Mouse (Mus musculus) hindlimb bud, embryonic 11.5 days (tissue): Measurements from ENCODE around the gene Fam184a.
A peak's percentile ranks its signal among the peaks of the same experiment; 100 is the strongest.
"Not testable (repeated sequence)": the region's sequence is repeated elsewhere in the genome, so short reads cannot be mapped to it uniquely, and the experiment has no call there.

ENCODE experiments used
- DNase-seq: peaks from one replicate; pipeline ENCODE4 v3.0.0-alpha.2; 2012; ENCODE audit warnings: low read depth, low spot score; ENCODE audit errors: extremely low spot score

Gene Fam184a

GRCm38 (mm10) chr10:53691263-53691662, 59.7 kb downstream of the Fam184a start:
- DNase-seq, result no peak

DNA sequence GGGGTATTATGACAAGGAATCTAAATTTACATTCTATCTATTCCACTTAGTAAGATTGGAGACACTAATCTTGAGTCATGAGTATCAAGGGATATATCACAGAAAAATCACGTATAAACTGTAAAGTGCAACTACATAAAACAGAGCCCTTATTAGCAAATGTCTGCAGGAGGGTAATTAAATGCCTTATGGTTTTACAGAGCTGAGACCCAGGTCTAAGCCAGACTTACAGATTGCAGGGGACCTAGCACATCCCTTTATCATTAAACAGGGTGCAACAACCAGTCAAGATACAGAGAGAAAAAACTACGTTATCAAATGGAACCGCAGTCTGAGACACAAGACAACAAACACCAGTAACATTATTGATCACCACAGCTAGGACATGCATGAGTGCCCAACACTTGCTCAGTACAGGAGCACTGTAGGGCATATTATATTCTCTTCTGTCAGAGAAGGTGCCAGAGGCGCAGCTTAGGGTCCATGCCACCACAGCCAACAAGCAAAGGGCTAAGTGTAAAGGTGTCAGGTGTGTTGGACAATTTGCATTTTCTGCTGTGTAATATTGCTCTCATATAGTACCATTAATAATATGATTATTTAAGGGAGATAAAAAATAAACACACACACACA, 61.9 kb downstream of the Fam184a start:
- DNase-seq, result no peak

GRCm38 (mm10) chr10:53688533-53688932, 62.4 kb downstream of the Fam184a start:
- no peak for DNase-seq

DNA sequence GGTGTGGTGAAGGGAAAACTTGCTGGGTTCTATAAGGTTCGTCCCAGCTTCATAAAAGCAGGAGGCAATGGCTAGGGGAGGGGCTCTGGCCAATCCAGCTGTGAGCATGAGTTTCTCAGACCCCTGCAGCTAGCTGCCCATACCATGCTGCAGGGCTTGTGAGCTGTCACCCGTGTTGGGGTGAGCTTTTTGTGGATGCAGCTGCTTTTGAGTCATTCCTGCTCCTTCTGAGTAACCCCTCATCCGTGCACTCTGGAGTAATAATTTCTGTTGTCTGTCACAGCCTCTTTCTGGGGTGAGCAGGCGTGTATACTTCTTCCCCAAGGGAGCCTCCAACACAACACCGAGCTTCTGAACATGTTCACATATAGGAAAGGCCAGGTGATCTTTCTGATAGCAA, 63.0 kb downstream of the Fam184a start:
- no peak for DNase-seq

DNA sequence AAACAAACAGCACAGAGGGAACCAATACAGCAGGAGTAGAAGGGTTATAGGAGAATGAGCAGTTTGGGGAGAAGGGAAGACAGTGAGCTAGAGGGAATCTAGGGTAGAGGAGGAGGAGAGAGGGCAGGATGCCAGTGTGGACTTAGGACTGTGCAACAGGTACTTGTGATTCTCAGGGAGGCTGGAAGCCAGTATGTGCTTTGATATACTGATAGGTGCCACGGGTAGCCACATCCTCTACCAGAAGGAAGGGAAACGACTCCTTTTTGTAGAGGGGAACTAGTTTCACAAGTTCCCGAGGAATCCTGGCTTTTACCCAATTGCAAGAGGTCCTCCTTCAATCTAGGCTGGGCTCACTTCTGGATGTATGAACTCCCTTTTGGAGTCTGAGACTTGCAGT, 65.1 kb downstream of the Fam184a start:
- no peak for DNase-seq

GRCm38 (mm10) chr10:53683226-53683625, 67.7 kb downstream of the Fam184a start:
- DNase-seq, result no peak

GRCm38 (mm10) chr10:53679690-53680557, 71.0 kb downstream of the Fam184a start:
- no peak for DNase-seq

DNA sequence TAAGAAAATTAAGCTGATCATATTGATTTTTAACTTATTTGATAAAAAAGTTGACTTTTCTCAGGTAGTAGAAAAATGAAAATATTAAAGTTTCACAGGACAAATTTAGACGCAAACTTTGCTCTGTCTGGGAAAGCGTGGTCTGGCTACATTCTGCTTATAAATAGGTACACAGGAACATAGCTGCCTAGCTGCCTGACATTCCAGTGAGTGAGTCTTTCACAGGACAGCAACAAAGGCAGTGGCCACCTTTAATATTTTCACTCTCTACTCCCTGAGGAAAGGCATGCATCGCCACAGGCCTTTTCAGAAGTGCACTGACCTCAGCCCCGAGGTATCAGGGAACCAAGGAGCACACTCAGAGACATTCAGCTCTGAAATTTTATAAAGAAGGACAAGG, 89.1 kb downstream of the Fam184a start:
- no peak for DNase-seq

DNA sequence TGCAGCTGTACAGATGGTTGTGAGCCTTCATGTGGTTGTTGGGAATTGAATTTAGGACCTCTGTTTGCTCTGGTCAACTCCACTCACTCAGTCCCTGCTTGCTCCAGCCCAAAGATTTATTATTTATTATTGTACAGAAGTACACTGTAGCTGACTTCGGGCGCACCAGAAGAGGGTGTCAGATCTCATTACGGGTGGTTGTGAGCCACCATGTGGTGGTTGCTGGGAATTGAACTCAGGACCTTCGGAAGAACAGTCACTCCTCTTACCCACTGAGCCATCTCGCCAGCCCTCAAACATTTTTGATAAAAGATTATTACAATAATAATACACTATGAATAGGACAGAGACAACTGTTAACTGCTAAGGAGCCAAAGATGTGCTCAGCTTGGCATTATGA, 96.7 kb downstream of the Fam184a start:
- not testable (repeated sequence) for DNase-seq

- DNase-seq, result no peak
Observed at GRCm38 (mm10) chr10:53650683-53651082, 100.2 kb downstream of the Fam184a start.

- DNase-seq, result no peak
Observed at GRCm38 (mm10) chr10:53641507-53641906, 109.4 kb downstream of the Fam184a start.

GRCm38 (mm10) chr10:53635246-53635971, 115.5 kb downstream of the Fam184a start:
- DNase-seq, result no peak

DNA sequence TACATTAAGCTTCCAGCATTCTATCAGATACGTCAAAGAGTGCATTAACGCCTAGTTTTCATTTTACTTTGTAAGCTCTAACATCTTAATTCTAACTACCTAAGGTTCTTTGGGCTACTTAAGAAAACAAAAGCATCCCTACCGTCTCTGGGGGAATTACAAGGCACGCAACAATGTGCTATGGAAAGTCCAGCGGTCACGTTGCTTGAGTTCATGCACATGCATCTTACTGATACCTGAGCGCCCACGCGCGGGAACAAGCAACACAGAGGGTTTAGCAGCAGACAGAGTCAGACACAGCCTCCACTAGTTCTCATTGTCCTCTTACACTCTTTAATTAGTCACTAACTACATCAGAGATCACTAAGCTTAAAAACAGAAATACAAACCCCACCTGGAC, 116.8 kb downstream of the Fam184a start:
- no peak for DNase-seq

DNA sequence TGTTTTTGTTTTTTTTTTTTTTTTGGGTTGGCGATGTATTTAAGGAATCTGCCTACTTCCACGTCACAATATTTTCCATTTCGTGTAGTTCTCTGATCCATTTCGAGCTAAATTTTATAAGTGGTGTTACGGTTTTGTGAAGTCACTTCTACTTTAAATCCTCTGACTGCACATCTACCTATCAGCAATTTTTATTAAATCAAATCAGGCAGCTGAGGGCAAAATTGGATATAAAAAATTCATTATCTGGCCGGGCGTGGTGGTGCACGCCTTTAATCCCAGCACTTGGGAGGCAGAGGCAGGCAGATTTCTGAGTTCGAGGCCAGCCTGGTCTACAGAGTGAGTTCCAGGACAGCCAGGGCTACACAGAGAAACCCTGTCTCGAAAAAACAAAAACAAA, 120.6 kb downstream of the Fam184a start, which contains the start of gene Mcm9:
Gene Mcm9, minus strand, starts transcription at position 101 of the 400 bp plus-strand sequence.
- DNase-seq, result not testable (repeated sequence)

DNA sequence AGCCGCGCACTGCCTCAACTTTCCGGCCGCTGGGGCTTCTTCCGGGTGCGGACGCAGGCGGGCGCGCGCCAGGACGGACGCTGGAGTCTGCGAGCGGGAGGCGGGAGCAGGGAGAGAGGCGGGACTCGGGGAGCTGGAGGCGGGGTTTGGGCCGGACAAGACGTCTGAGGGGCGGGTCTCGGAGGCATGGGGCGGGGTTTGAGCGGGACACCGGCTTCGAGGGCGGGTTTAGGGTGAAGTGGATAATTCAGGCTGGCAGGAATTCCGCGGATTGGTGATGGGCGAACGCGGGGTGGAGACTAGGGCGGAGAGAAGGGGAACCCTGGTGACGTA, 121.0 kb downstream of the Fam184a start:
- DNase-seq, result peak; percentile 76

DNA sequence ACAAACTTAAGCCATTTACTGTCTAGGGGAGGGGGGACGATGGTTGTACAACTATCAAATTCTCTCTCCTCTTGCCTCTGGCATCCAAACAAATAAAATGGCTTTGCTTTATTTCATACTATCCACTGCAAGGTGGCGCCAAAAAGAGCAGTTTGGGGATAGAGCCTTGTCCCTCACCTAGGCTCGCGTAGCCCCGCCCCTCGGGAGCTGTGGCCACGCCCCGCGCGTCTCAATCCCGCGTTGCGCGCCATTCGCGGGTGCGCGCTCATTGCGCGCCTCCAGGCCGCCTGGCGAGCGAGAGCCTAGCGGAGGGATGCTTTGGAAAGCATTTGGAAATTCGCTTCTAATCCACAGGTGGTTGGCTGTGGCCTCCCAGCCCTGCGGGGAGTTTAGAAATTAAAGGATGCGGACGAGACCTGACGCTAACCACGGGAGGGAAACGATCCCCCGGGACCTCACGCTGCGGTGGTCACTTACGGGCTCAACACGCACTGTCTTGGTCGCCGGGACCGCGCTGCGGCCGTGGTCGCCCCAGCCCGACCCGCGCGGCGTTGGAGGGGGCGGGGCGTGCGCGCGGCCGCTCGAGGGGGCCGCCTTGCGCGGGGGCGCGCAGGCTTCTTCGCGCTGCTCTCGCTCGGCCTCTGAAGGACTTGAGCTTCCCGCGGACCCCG, 121.5 kb downstream of the Fam184a start:
- peak; percentile 61 for DNase-seq

GRCm38 (mm10) chr10:53615850-53616616, 134.9 kb downstream of the Fam184a start:
- no peak for DNase-seq

DNA sequence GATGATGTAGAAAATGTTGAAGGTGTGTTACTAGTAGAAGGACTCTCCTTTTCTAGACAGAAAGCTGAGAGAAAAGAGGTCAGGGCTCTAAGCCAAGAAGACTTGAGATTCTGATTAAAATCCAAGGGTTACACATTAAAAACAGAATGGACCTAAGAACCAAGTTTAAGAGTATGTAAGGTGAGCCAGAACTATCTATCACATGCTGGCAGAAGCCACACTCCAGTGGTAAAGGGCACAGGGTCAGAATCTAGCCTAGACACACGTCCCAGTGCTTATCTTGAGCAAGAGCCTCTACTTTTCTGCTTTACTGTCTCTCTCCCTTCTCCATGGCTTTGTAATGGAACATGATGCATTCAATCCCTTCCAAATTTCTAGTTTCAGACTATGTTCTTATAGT, 137.0 kb downstream of the Fam184a start:
- no peak for DNase-seq

GRCm38 (mm10) chr10:53612172-53612571, 138.8 kb downstream of the Fam184a start:
- DNase-seq, result no peak

DNA sequence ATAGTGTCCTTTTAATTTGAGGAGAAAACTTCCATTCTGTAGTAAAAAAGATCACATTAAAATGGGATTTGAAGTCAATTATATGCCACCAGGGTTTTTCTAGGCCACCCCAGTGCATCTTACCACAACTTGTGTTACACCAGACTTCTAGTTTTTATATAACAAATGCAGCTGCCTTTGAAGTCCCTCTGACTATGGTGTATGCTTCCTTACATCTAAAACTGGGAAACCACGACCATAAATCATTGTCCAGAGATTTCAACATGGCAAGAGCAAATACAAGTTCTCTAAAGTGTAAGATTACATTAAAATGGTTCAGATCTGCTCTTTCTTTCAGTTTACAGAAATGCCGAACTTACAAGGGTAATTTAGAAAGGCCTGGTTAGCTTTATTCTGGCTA, 142.6 kb downstream of the Fam184a start:
- no peak for DNase-seq
